Mouse (Mus musculus) heart, postnatal 10 days (tissue): ENCODE data around the gene Polr2f. TPM values are rescaled to one million over a fixed set of nuclear protein-coding genes. Genes with fewer than 3 reads are reported as not detected.

ENCODE experiments used
- total RNA-seq, 2 experiments: library from RNA; stranded (reverse); gene quantifications; 2 replicates each; pipeline ENCODE4 v1.2.3; 2021

The Polr2f gene
- total RNA-seq, 2 experiments from 2014 or later, result 118 to 130 TPM

Other genes with a start within 250 kb of the Polr2f start
- gene Gm49510, start 241.3 kb upstream of the Polr2f start, total RNA-seq, result not detected
- gene Sh3bp1, start 241.2 kb upstream of the Polr2f start, total RNA-seq, result 1 to 10 TPM; 6.3 to 8.2 TPM
- 1 to 10 TPM; 2.8 to 3.2 TPM for gene Pdxp, start 227.1 kb upstream of the Polr2f start, total RNA-seq
- 100 to 1,000 TPM; 372 to 385 TPM for gene Lgals1, start 214.3 kb upstream of the Polr2f start, total RNA-seq
- 10 to 100 TPM; 17.8 to 18.9 TPM for gene Nol12, start 206.1 kb upstream of the Polr2f start, total RNA-seq
- 10 to 100 TPM; 49.2 to 58.0 TPM for gene Triobp, start 193.3 kb upstream of the Polr2f start, total RNA-seq
- gene H1f0, start 112.6 kb upstream of the Polr2f start, total RNA-seq, result 100 to 1,000 TPM; 208 to 227 TPM
- not detected for gene Galr3, start 99.1 kb upstream of the Polr2f start, total RNA-seq
- gene Ankrd54, start 78.1 kb upstream of the Polr2f start, total RNA-seq, result 10 to 100 TPM in 1 of 2 experiments, 1 to 10 TPM in 1; 9.1 to 10.7 TPM
- 10 to 100 TPM; 94.5 to 95.7 TPM for gene Eif3l, start 65.8 kb upstream of the Polr2f start, total RNA-seq
- 10 to 100 TPM; 80.2 to 82.8 TPM for gene Micall1, start 32.1 kb upstream of the Polr2f start, total RNA-seq
- 1 to 10 TPM; 1.8 to 2.3 TPM for gene 1700088E04Rik, start 244 bp downstream of the Polr2f start, total RNA-seq
- 1 to 10 TPM; 1.6 to 2.4 TPM for gene Sox10, start 24.2 kb downstream of the Polr2f start, total RNA-seq
- 10 to 100 TPM; 25.1 to 25.8 TPM for gene Pick1, start 88.2 kb downstream of the Polr2f start, total RNA-seq
- 1 to 10 TPM; 1.0 to 1.1 TPM for gene Gm49486, start 88.4 kb downstream of the Polr2f start, total RNA-seq
- gene Slc16a8, start 113.8 kb downstream of the Polr2f start, total RNA-seq, result under 1 TPM; 0.15 to 0.24 TPM
- under 1 TPM in 1 of 2 experiments, not detected in 1; 0.62 TPM for gene Baiap2l2, start 144.5 kb downstream of the Polr2f start, total RNA-seq
- 10 to 100 TPM in 1 of 2 experiments, 1 to 10 TPM in 1; 9.1 to 11.1 TPM for gene Pla2g6, start 187.4 kb downstream of the Polr2f start, total RNA-seq
- gene Maff, start 205.6 kb downstream of the Polr2f start, total RNA-seq, result 1 to 10 TPM; 4.8 to 6.0 TPM